Mouse (Mus musculus): ENCODE measurements around the gene Spen. TPM values are rescaled to one million over a fixed set of nuclear protein-coding genes. Genes with fewer than 3 reads are reported as not detected.

The Spen gene
- polyA plus RNA-seq, 1 experiment from 2014 or later: 20.4 TPM

- no peak for ATAC-seq (ENCODE audit: low FRiP score)
- Histone ChIP-seq H3K4me1 (replicated peaks; ENCODE audit: control insufficient read depth, insufficient read depth, low read length) (no peaks in the 10 kb centered on the region), H3K4me2 (replicated peaks) (no peak overlapping the region), H3K27me3 (ENCODE audit: control insufficient read depth, insufficient read depth, low read length) (no peaks in the 10 kb centered on the region), H3K27ac (no peak overlapping the region), H3K9me3 (ENCODE audit: control insufficient read depth, low read length) (no peaks in the 10 kb centered on the region), H3K36me3 (replicated peaks; ENCODE audit: control insufficient read depth, insufficient read depth) (peaks cover 36% of the 10 kb centered on the region), H3K4me3 (replicated peaks; ENCODE audit: low read length) (no peak overlapping the region), H3K9ac (no peak overlapping the region)
- 82% methylated on average over 14 of the region's 14 CpGs for WGBS
- no peak for DNase-seq (ENCODE audit: low spot score)
These were observed 83.6 kb downstream of the Spen start for GRCm38 (mm10) chr4:141454581-141455350.

GRCm38 (mm10) chr4:141451916-141452450 lies 86.4 kb downstream of the Spen start:
- no peak overlapping the region for H3K9ac ChIP-seq
- ATAC-seq (ENCODE audit: low FRiP score) (no peak), DNase-seq (ENCODE audit: low spot score) (no peak)
- no peaks in the 10 kb centered on the region for H3K9me3 ChIP-seq (ENCODE audit: control insufficient read depth, low read length)
- H3K36me3 ChIP-seq (replicated peaks; ENCODE audit: control insufficient read depth, insufficient read depth): peaks cover 59% of the 10 kb centered on the region
- H3K27me3 ChIP-seq (ENCODE audit: control insufficient read depth, insufficient read depth, low read length): no peaks in the 10 kb centered on the region
- no peak overlapping the region for H3K27ac ChIP-seq
- no peak overlapping the region for H3K4me2 ChIP-seq (replicated peaks)
- 94% methylated on average over 9 of the region's 9 CpGs for WGBS
- H3K4me1 ChIP-seq (replicated peaks; ENCODE audit: control insufficient read depth, insufficient read depth, low read length): no peaks in the 10 kb centered on the region
- no peak overlapping the region for H3K4me3 ChIP-seq (replicated peaks; ENCODE audit: low read length)

GRCm38 (mm10) chr4:141451251-141451650 lies 87.1 kb downstream of the Spen start:
- 91% methylated on average over 2 of the region's 2 CpGs for WGBS
- Histone ChIP-seq H3K27ac (no peak overlapping the region), H3K9ac (no peak overlapping the region), H3K4me2 (replicated peaks) (no peak overlapping the region), H3K4me1 (replicated peaks; ENCODE audit: control insufficient read depth, insufficient read depth, low read length) (no peaks in the 10 kb centered on the region), H3K9me3 (ENCODE audit: control insufficient read depth, low read length) (no peaks in the 10 kb centered on the region), H3K4me3 (replicated peaks; ENCODE audit: low read length) (no peak overlapping the region), H3K36me3 (replicated peaks; ENCODE audit: control insufficient read depth, insufficient read depth) (peaks cover 60% of the 10 kb centered on the region), H3K27me3 (ENCODE audit: control insufficient read depth, insufficient read depth, low read length) (no peaks in the 10 kb centered on the region)
- DNase-seq (ENCODE audit: low spot score) (no peak), ATAC-seq (ENCODE audit: low FRiP score) (no peak)

- H3K4me1 ChIP-seq (replicated peaks; ENCODE audit: control insufficient read depth, insufficient read depth, low read length): peaks cover 7% of the 10 kb centered on the region
- no peak overlapping the region; the same call in 1 of the 2 replicates for H3K4me2 ChIP-seq (replicated peaks)
- H3K27me3 ChIP-seq (ENCODE audit: control insufficient read depth, insufficient read depth, low read length): no peaks in the 10 kb centered on the region
- H3K9me3 ChIP-seq (ENCODE audit: control insufficient read depth, low read length): no peaks in the 10 kb centered on the region
- no peak overlapping the region for H3K4me3 ChIP-seq (replicated peaks; ENCODE audit: low read length)
- WGBS: 80% methylated on average over 7 of the region's 7 CpGs
- H3K27ac ChIP-seq: no peak overlapping the region
- ATAC-seq (ENCODE audit: low FRiP score) (no peak), DNase-seq (ENCODE audit: low spot score) (no peak)
- H3K36me3 ChIP-seq (replicated peaks; ENCODE audit: control insufficient read depth, insufficient read depth): peaks cover 31% of the 10 kb centered on the region
- H3K9ac ChIP-seq: no peak overlapping the region
These were observed 92.2 kb downstream of the Spen start for GRCm38 (mm10) chr4:141446211-141446610.

GRCm38 (mm10) chr4:141445328-141445720 lies 93.1 kb downstream of the Spen start:
- WGBS: 15% methylated on average over 14 of the region's 14 CpGs
- peaks cover 7% of the 10 kb centered on the region for H3K4me1 ChIP-seq (replicated peaks; ENCODE audit: control insufficient read depth, insufficient read depth, low read length)
- peak overlapping the region; percentile 83 for H3K27ac ChIP-seq
- H3K4me3 ChIP-seq (replicated peaks; ENCODE audit: low read length): peak overlapping the region; percentile 92
- peak overlapping the region; percentile 95 for H3K9ac ChIP-seq
- H3K27me3 ChIP-seq (ENCODE audit: control insufficient read depth, insufficient read depth, low read length): no peaks in the 10 kb centered on the region
- peaks cover 31% of the 10 kb centered on the region for H3K36me3 ChIP-seq (replicated peaks; ENCODE audit: control insufficient read depth, insufficient read depth)
- no peak for ATAC-seq (ENCODE audit: low FRiP score)
- DNase-seq (ENCODE audit: low spot score): no peak
- H3K4me2 ChIP-seq (replicated peaks): peak overlapping the region; percentile 61
- H3K9me3 ChIP-seq (ENCODE audit: control insufficient read depth, low read length): no peaks in the 10 kb centered on the region

- H3K4me3 ChIP-seq (replicated peaks; ENCODE audit: low read length): peak within 1 kb of the TSS; percentile 92
- ATAC-seq (ENCODE audit: low FRiP score) (peak; percentile 94), DNase-seq (ENCODE audit: low spot score) (peak; percentile 94)
- H3K4me2 ChIP-seq (replicated peaks): peak within 1 kb of the TSS; percentile 61
- under 1% methylated on average over 68 of the region's 102 CpGs for WGBS
- no peaks in the 10 kb centered on the region for H3K27me3 ChIP-seq (ENCODE audit: control insufficient read depth, insufficient read depth, low read length)
- H3K27ac ChIP-seq: peak within 1 kb of the TSS; percentile 83
- H3K36me3 ChIP-seq (replicated peaks; ENCODE audit: control insufficient read depth, insufficient read depth): peaks cover 28% of the 10 kb centered on the region
- H3K9ac ChIP-seq: peak within 1 kb of the TSS; percentile 95
- peaks cover 7% of the 10 kb centered on the region for H3K4me1 ChIP-seq (replicated peaks; ENCODE audit: control insufficient read depth, insufficient read depth, low read length)
- no peaks in the 10 kb centered on the region for H3K9me3 ChIP-seq (ENCODE audit: control insufficient read depth, low read length)
These were observed 93.7 kb downstream of the Spen start, which contains the start of gene Zbtb17 for GRCm38 (mm10) chr4:141444451-141445327. Gene Zbtb17, plus strand, starts transcription at chr4:141444654.

- WGBS: 52% methylated on average over 11 of the region's 11 CpGs
- no peaks in the 10 kb centered on the region for H3K9me3 ChIP-seq (ENCODE audit: control insufficient read depth, low read length)
- DNase-seq (ENCODE audit: low spot score): no peak
- no peak overlapping the region for H3K27ac ChIP-seq
- ATAC-seq (ENCODE audit: low FRiP score): no peak
- peak overlapping the region; percentile 92 for H3K4me3 ChIP-seq (replicated peaks; ENCODE audit: low read length)
- no peaks in the 10 kb centered on the region for H3K27me3 ChIP-seq (ENCODE audit: control insufficient read depth, insufficient read depth, low read length)
- H3K4me1 ChIP-seq (replicated peaks; ENCODE audit: control insufficient read depth, insufficient read depth, low read length): peaks cover 7% of the 10 kb centered on the region
- peak overlapping the region; percentile 59 for H3K4me2 ChIP-seq (replicated peaks)
- peak overlapping the region; percentile 95 for H3K9ac ChIP-seq
- peaks cover 20% of the 10 kb centered on the region for H3K36me3 ChIP-seq (replicated peaks; ENCODE audit: control insufficient read depth, insufficient read depth)
These were observed 94.6 kb downstream of the Spen start for GRCm38 (mm10) chr4:141443641-141444429.

- Histone ChIP-seq H3K27me3 (ENCODE audit: control insufficient read depth, insufficient read depth, low read length) (no peaks in the 10 kb centered on the region), H3K4me1 (replicated peaks; ENCODE audit: control insufficient read depth, insufficient read depth, low read length) (peaks cover 6% of the 10 kb centered on the region), H3K9me3 (ENCODE audit: control insufficient read depth, low read length) (no peaks in the 10 kb centered on the region), H3K27ac (no peak overlapping the region), H3K4me3 (replicated peaks; ENCODE audit: low read length) (no peak overlapping the region), H3K4me2 (replicated peaks) (no peak overlapping the region), H3K36me3 (replicated peaks; ENCODE audit: control insufficient read depth, insufficient read depth) (no peaks in the 10 kb centered on the region), H3K9ac (no peak overlapping the region)
- ATAC-seq (ENCODE audit: low FRiP score) (no peak), DNase-seq (ENCODE audit: low spot score) (no peak)
These were observed 97.5 kb downstream of the Spen start for GRCm38 (mm10) chr4:141440877-141441276.

All from hindbrain, embryonic 14.5 days (tissue).